Mouse (Mus musculus): ENCODE data around the gene Nr2c2. TPM values are rescaled to one million over a fixed set of nuclear protein-coding genes. Genes with fewer than 3 reads are reported as not detected.
A peak's percentile ranks its signal among the peaks of the same experiment; 100 is the strongest.

Nr2c2 gene
- total RNA-seq, 2 experiments from 2014 or later, result 98.6 to 107 TPM

- peak within 1 kb of the TSS; percentile 86 for H3K4me3 ChIP-seq
- peak; percentile 26 for TF ChIP-seq CTCF (IDR thresholded peaks at IDR 0.05)
- intact Hi-C loops (cut with DNase I), result loop anchor here (5.0 kb wide), 1 partner anchor 527 kb away; no protein-coding TSS in a partner anchor
- peak within 1 kb of the TSS; percentile 89 for H3K27ac ChIP-seq
- DNase-seq (ENCODE audit: extremely low spot score in 1 of 2, low spot score in 2 of 2), result peak; percentile 90 to 92
These were observed 123.7 kb downstream of the Nr2c2 start, which contains the start of gene Rbsn for GRCm38 (mm10) chr6:92214773-92215449. TSS of gene Rbsn (minus strand) at chr6:92214925.

GRCm38 (mm10) chr6:92219445-92219844 lies 128.3 kb downstream of the Nr2c2 start:
- intact Hi-C loops (cut with DNase I), result loop anchor here (1.0 to 5.0 kb wide), 2 partner anchors 50 to 523 kb away; no protein-coding TSS in a partner anchor
- TF ChIP-seq CTCF (IDR thresholded peaks at IDR 0.05), result peak; percentile 70
- no peak overlapping the region for H3K4me3 ChIP-seq
- DNase-seq (ENCODE audit: extremely low spot score in 1 of 2, low spot score in 2 of 2), result peak; percentile 42 to 58
- no peak overlapping the region for H3K27ac ChIP-seq

GRCm38 (mm10) chr6:92221604-92222003 lies 130.4 kb downstream of the Nr2c2 start:
- no peak overlapping the region for H3K4me3 ChIP-seq
- no peak overlapping the region for H3K27ac ChIP-seq
- TF ChIP-seq CTCF (IDR thresholded peaks at IDR 0.05), result no peak
- intact Hi-C loops (cut with DNase I), result no loop called here
- DNase-seq (ENCODE audit: extremely low spot score in 1 of 2, low spot score in 2 of 2), result no peak

- no peak for TF ChIP-seq CTCF (IDR thresholded peaks at IDR 0.05)
- no peak for DNase-seq (ENCODE audit: extremely low spot score in 1 of 2, low spot score in 2 of 2)
- Histone ChIP-seq H3K27ac (no peak overlapping the region), H3K4me3 (no peak overlapping the region)
- intact Hi-C loops (cut with DNase I), result no loop called here
These were observed 130.8 kb downstream of the Nr2c2 start for GRCm38 (mm10) chr6:92222021-92222420.

Other genes starting within 250 kb of the Nr2c2 start
- gene Ccdc174, start 213.3 kb upstream of the Nr2c2 start, total RNA-seq (2021), result 10 to 100 TPM; 26.2 to 27.0 TPM
- 1 to 10 TPM; 2.9 to 3.5 TPM for gene 4930590J08Rik, start 188.6 kb upstream of the Nr2c2 start, total RNA-seq (2021)
- gene Fgd5, start 112.5 kb upstream of the Nr2c2 start, total RNA-seq (2021), result 1 to 10 TPM; 4.6 TPM
- gene Mrps25, start 92.6 kb downstream of the Nr2c2 start, total RNA-seq (2021), result 10 to 100 TPM; 51.5 to 58.5 TPM
- gene Rbsn, start 123.5 kb downstream of the Nr2c2 start, total RNA-seq (2021), result 10 to 100 TPM; 43.8 to 47.1 TPM
- gene Trh, start 153.3 kb downstream of the Nr2c2 start, total RNA-seq (2021), result 1 to 10 TPM; 8.0 to 8.5 TPM

Measured in left cerebral cortex, adult 2 months (tissue).